Mouse (Mus musculus) cortical plate, adult 2 months (tissue): Measurements from ENCODE around the gene Pls1.

Experiments used
- CTCF ChIP-seq: fragments of 200-500 bp; IDR thresholded peaks from 2 replicates; pipeline ENCODE4 v1.5.1; 2011; ENCODE audit warnings: mild to moderate bottlenecking, control low read depth, low read length; ENCODE audit not compliant: insufficient read depth; ENCODE audit errors: extremely low read depth
- POLR2A ChIP-seq: fragments of 200-500 bp; IDR thresholded peaks from 2 replicates; pipeline ENCODE4 v1.6.1; 2011; ENCODE audit warnings: mild to moderate bottlenecking, low read length, control low read depth; ENCODE audit not compliant: insufficient read depth; ENCODE audit errors: extremely low read depth

DNA sequence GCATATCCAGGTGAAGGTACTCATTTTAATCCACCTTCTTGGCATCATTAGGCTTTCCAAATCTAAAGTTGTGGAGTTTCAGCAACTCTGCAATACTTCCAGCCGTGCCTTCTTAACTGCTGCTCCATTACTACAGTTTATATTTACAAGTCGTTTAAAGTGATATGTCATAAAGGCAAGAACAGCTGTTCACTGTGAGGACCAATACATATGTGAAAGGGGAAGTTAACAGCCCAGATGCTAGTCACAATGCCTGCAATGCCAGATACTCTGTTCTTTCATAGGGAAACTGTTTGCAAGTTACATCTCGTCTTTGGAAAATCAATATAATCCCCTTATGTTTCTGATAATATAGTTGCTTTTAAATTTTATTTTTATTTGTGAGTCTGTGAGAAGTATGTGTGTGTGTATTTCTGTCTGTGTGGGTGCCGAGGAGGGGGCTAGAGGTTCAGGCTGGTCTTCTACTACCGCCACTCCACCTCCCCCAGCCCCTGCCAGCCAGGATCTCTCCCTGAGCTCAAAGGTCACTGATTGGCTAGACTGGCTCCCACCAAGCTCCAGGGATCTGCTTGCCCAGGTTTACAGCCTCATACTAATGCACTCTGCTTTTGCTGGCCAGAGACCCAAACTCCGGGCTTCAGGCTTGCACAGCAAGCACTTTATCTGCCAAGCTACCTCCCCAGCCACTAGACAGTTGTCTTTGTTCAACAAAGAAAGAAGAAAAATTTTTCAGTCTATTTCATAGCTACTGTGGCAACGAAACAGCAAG, 100.1 kb downstream of the Pls1 start:
- TF ChIP-seq CTCF (no peak), POLR2A (no peak)
